Mouse (Mus musculus) heart, postnatal 25 days (tissue): ENCODE results near the gene Pde1b. TPM values are rescaled to one million over a fixed set of nuclear protein-coding genes. Genes with fewer than 3 reads are reported as not detected.

Source experiments
- DNase-seq: peaks from one replicate; pipeline ENCODE4 v3.0.0; 2022; ENCODE audit warnings: low spot score
- intact Hi-C: fragments of 180-260 bp; cut with DNase I; formaldehyde crosslinking; loops from one replicate; pipeline ENCODE4 v1.15.1; 2025
- total RNA-seq, 2 experiments: library from RNA; stranded (reverse); gene quantifications; 2 replicates each; pipeline ENCODE4 v1.2.3; 2021

Pde1b gene
- total RNA-seq, 2 experiments from 2014 or later = 1.1 to 1.4 TPM

- intact Hi-C loops = no loop called here
- DNase-seq = no peak
Measured at GRCm38 (mm10) chr15:103540646-103541045, 37.8 kb downstream of the Pde1b start.

- no peak for DNase-seq
- intact Hi-C loops = no loop called here
Measured at GRCm38 (mm10) chr15:103542526-103542925, 39.7 kb downstream of the Pde1b start.

- intact Hi-C loops = no loop called here
- no peak for DNase-seq
Measured at GRCm38 (mm10) chr15:103547983-103548382, 45.1 kb downstream of the Pde1b start.

- DNase-seq = no peak
- intact Hi-C loops = no loop called here
Measured at GRCm38 (mm10) chr15:103549475-103549874, 46.6 kb downstream of the Pde1b start.

- DNase-seq = no peak
- intact Hi-C loops = no loop called here
Measured at GRCm38 (mm10) chr15:103551053-103551452, 48.2 kb downstream of the Pde1b start.

- intact Hi-C loops = no loop called here
- no peak for DNase-seq
Measured at GRCm38 (mm10) chr15:103552096-103552690, 49.4 kb downstream of the Pde1b start.

- intact Hi-C loops = no loop called here
- DNase-seq = no peak
Measured at GRCm38 (mm10) chr15:103564981-103565380, 62.1 kb downstream of the Pde1b start, which contains the start of gene Glycam1. Gene Glycam1 (minus strand): TSS chr15:103565081.

Other genes starting within 250 kb of the Pde1b start
- gene Nfe2, start 244.6 kb upstream of the Pde1b start, total RNA-seq = under 1 TPM; 0.42 to 0.64 TPM
- 10 to 100 TPM; 51.8 to 53.4 TPM for gene Copz1, start 230.3 kb upstream of the Pde1b start, total RNA-seq
- not detected for gene Gpr84, start 192.4 kb upstream of the Pde1b start, total RNA-seq
- 10 to 100 TPM; 12.5 to 13.7 TPM for gene Zfp385a, start 162.9 kb upstream of the Pde1b start, total RNA-seq
- 10 to 100 TPM; 48.1 to 48.2 TPM for gene Itga5, start 136.3 kb upstream of the Pde1b start, total RNA-seq
- not detected for gene Gtsf1, start 72.6 kb upstream of the Pde1b start, total RNA-seq
- gene Gtsf2, start 54.6 kb upstream of the Pde1b start, total RNA-seq = not detected
- 1 to 10 TPM; 3.9 to 4.2 TPM for gene Nckap1l, start 49.2 kb upstream of the Pde1b start, total RNA-seq
- gene Ppp1r1a, start 35.0 kb downstream of the Pde1b start, total RNA-seq = 10 to 100 TPM; 10.5 to 12.0 TPM
- not detected for gene Glycam1, start 62.0 kb downstream of the Pde1b start, total RNA-seq